Mouse (Mus musculus) forebrain, embryonic 13.5 days (tissue): Measurements from ENCODE around the gene Chka. TPM values are rescaled to one million over a fixed set of nuclear protein-coding genes. Genes with fewer than 3 reads are reported as not detected.

Experiments used
- ATAC-seq: fragments of 200-750 bp; cut with Nextera tagmentation; 2 replicates; pipeline ENCODE4 v1.8.0; 2017
- H3K27ac ChIP-seq: fragments of 300-500 bp; sonication (generic); 2 replicates; pipeline ENCODE4 v1.5.1; 2015; ENCODE audit warnings: inconsistent platforms, mild to moderate bottlenecking, moderate library complexity
- H3K27me3 ChIP-seq: fragments of 300-500 bp; sonication (generic); 2 replicates; pipeline ENCODE4 v1.6.1; 2015; ENCODE audit warnings: mild to moderate bottlenecking, inconsistent platforms
- H3K36me3 ChIP-seq: fragments of 300-500 bp; sonication (generic); 2 replicates; pipeline ENCODE4 v1.6.1; 2015; ENCODE audit warnings: mild to moderate bottlenecking, inconsistent platforms; ENCODE audit not compliant: poor library complexity, severe bottlenecking
- H3K4me1 ChIP-seq: fragments of 300-500 bp; sonication (generic); 2 replicates; pipeline ENCODE4 v1.6.1; 2015; ENCODE audit warnings: inconsistent platforms
- H3K4me2 ChIP-seq: fragments of 300-500 bp; sonication (generic); 2 replicates; pipeline ENCODE4 v1.6.1; 2015; ENCODE audit warnings: inconsistent platforms, mild to moderate bottlenecking, moderate library complexity
- H3K4me3 ChIP-seq: fragments of 300-500 bp; sonication (generic); 2 replicates; pipeline ENCODE4 v1.5.1; 2015; ENCODE audit warnings: mild to moderate bottlenecking, inconsistent platforms
- H3K9ac ChIP-seq: fragments of 300-500 bp; sonication (generic); 2 replicates; pipeline ENCODE4 v1.6.1; 2015; ENCODE audit warnings: mild to moderate bottlenecking, inconsistent platforms
- H3K9me3 ChIP-seq: fragments of 300-500 bp; sonication (generic); replicated peaks from 2 replicates; pipeline ENCODE4 v1.6.1; 2016; ENCODE audit warnings: inconsistent platforms
- WGBS: fragments of 180-500 bp; shearing (Covaris S2); methylation state at CpG from one replicate; pipeline ENCODE4 v1.1.7; 2015; 5-methylcytosine and 5-hydroxymethylcytosine counted together
- polyA plus RNA-seq: library from polyadenylated mRNA; unstranded; fragments of >200 nt; fragmentation: Nextera tagmentation; extraction: Ambion mirVana; gene quantifications from 2 replicates; pipeline ENCODE4 v1.2.1, GENCODE M21; 2015

Gene Chka
- polyA plus RNA-seq, 1 experiment from 2014 or later: 54.8 TPM

DNA sequence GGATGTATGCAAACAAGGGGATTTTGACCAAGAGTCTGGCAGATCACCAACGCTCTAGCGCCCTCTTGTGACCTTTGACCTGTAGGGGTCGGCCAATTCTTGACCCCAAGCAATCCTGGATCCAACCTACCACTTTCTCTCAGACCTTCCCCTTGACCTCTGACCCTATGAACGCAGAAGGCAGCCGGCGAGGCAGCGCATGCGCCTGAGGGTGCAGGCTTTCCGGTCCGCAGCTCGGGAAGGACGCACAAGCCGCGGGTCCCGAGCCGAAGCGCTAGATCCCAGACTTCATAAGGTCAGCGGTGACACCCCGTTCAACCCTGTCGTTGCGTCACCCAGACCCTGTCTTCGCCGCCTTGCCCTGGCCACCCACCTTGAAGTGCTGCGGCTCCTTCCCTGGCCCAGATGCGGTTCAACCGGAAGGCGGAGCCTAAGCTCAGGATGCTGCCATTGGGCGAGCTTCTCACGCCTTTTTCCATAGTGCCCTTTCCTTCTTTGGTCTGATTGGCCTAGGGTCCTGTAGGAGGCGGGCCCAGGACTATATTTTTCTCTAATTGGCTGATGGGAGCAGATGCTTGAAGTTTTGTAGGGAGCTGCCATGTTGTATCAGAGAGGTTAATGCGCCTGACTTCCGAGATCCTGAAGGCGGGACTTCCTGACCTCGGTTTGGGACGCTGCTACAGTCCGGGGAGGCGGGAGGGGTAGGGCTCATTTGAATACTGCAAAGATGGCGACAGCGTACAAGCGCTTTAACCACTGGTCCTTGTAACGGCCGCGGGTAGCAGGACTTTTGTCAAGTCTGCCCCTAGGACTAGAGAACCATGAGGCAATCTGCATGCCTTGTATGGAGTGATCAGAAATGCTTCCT, 61.0 kb downstream of the Chka start, which contains the start of gene Ndufs8:
Gene Ndufs8 (minus strand): TSS at position 438 of the 868 bp plus-strand sequence.
- peak; percentile 99 for ATAC-seq
- Histone ChIP-seq H3K36me3 (peaks cover 37% of the 10 kb centered on the region), H3K27ac (peak within 1 kb of the TSS; percentile 48; the same call in 1 of the 2 replicates), H3K4me3 (peak within 1 kb of the TSS; percentile 59), H3K9ac (peak within 1 kb of the TSS; percentile 68), H3K27me3 (no peaks in the 10 kb centered on the region), H3K4me2 (peak within 1 kb of the TSS; percentile 75), H3K4me1 (peaks cover 19% of the 10 kb centered on the region), H3K9me3 (no peaks in the 10 kb centered on the region)
- WGBS: under 1% methylated on average over 43 of the region's 43 CpGs

DNA sequence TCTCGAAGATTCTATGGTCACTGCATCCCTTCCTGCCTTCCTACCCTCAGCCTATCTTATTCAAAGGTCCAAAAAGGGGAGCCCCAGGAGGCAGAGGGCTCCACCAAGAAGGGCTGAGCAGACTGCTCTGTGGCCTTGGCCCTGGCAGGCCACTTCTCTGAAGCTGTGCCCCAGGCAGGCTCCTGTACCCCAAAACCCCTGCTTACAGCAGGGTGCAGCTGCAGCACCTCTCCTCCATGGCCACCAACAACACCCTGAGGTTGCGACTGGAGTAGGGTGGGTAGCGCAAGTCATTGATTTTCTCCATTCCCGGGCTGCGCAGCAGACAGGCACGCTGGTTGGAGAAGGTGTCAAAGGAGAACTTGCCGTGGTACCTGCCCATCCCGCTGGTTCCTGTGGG, 62.1 kb downstream of the Chka start:
- Histone ChIP-seq H3K4me1 (peaks cover 19% of the 10 kb centered on the region), H3K4me3 (peak overlapping the region; percentile 59), H3K27me3 (no peaks in the 10 kb centered on the region), H3K9ac (peak overlapping the region; percentile 68), H3K27ac (no peak overlapping the region), H3K9me3 (no peaks in the 10 kb centered on the region), H3K4me2 (peak overlapping the region; percentile 75), H3K36me3 (peaks cover 26% of the 10 kb centered on the region)
- no peak for ATAC-seq
- 90% methylated on average over 8 of the region's 8 CpGs for WGBS

DNA sequence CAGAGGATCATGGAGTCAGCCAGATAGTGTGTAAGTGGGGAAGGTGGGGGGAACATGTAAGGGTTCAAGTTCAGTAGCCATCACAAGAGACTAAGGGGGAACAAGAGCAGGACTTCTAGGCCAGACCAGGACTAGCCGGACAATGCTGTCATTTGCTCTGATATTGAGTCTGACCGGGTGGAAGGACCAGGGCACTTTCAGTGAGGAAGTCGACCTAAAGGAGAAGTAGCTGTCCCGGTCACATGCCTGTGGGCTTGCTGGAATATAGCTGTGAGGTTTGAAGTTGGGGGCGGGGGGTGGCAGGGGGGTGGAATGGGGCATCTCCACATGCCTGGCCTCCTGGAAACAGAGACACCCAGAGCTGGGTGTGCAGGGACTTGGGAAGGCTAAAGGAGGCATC, 63.0 kb downstream of the Chka start:
- peaks cover 18% of the 10 kb centered on the region for H3K36me3 ChIP-seq
- H3K27me3 ChIP-seq: no peaks in the 10 kb centered on the region
- no peak overlapping the region for H3K4me2 ChIP-seq
- H3K4me1 ChIP-seq: peaks cover 19% of the 10 kb centered on the region
- no peaks in the 10 kb centered on the region for H3K9me3 ChIP-seq
- H3K4me3 ChIP-seq: no peak overlapping the region
- H3K9ac ChIP-seq: no peak overlapping the region
- WGBS: 95% methylated on average over 5 of the region's 5 CpGs
- no peak for ATAC-seq
- no peak overlapping the region for H3K27ac ChIP-seq

DNA sequence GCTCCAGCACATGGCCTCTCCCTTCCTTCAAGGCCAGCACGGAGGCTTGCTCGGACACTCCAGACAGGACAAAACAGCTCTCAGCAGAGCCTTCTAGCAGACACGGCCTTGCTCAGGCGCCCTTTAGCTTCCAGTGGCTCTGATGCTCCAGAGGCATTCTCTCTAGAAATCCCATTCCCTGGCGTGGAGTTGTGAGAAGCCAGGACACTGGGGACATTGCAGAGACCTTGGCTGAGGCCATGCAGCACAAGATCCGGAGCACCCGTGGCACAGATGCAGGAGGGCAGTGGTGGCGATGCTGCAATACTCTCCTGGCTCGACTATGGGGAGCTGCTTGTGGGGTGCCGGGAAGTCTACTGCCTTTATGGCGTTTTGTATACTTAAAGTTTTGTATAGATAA, 65.2 kb downstream of the Chka start:
- H3K4me1 ChIP-seq: peaks cover 14% of the 10 kb centered on the region
- no peak overlapping the region for H3K4me2 ChIP-seq
- WGBS: 81% methylated on average over 11 of the region's 11 CpGs
- no peak overlapping the region for H3K9ac ChIP-seq
- ATAC-seq: no peak
- no peaks in the 10 kb centered on the region for H3K36me3 ChIP-seq
- no peak overlapping the region for H3K27ac ChIP-seq
- H3K27me3 ChIP-seq: no peaks in the 10 kb centered on the region
- no peaks in the 10 kb centered on the region for H3K9me3 ChIP-seq
- no peak overlapping the region for H3K4me3 ChIP-seq

DNA sequence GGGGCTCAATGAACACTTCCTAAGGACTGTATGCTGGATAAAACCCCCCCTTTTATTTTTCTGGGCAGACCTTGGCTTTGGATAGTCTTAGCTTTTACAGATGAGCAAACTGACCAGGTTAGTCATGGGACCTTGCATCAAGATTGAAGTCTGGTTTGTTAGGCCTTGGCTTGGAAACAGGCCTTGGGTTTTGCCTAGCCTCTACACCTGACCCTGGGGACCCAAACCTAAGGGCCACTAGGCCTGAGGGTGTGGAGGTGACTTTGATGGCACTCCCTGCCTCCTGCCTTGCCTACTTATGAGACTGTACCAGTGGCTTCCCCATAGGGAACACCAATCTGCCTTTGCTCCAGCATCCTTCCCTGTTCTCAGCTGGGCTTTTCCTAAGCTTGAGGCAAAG, 68.4 kb downstream of the Chka start:
- H3K4me1 ChIP-seq: no peaks in the 10 kb centered on the region
- no peaks in the 10 kb centered on the region for H3K9me3 ChIP-seq
- H3K9ac ChIP-seq: no peak overlapping the region
- ATAC-seq: no peak
- H3K4me2 ChIP-seq: no peak overlapping the region
- no peaks in the 10 kb centered on the region for H3K27me3 ChIP-seq
- H3K36me3 ChIP-seq: no peaks in the 10 kb centered on the region
- no peak overlapping the region for H3K27ac ChIP-seq
- H3K4me3 ChIP-seq: no peak overlapping the region

DNA sequence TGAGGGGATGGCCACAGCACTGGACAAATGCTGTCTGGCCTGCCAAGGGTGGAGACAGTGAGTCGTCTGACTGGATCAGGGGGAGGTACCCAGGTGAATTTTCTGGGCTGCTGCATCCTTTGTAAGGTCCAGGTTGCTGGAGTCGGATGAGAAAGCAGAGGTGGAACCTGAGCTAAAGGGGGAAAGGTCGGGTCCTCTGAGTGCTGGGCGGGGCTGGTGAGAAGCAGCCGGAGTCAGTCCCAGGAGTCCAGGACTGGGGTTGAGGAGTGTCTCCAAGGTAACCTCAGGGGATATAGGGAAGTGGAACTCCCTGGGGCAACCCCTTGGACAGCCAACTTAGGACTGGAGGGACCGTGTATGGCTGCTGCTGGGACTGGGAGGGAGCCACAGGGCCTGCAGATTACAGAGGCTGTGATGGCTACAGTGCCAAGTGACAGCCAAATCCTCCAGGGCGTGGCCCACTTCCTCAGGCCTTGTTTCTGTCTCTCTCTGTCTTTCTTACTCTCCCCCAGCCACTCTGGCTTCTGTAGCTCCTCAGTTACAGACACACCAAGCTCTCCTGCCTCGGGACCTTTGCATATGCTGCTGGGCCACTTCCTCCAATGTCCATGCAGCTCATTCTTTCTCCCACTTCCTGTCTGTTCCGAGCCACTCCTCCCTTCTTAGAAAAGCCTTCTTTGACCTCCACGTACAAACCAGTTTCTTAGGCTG, 71.2 kb downstream of the Chka start:
- ATAC-seq: no peak

DNA sequence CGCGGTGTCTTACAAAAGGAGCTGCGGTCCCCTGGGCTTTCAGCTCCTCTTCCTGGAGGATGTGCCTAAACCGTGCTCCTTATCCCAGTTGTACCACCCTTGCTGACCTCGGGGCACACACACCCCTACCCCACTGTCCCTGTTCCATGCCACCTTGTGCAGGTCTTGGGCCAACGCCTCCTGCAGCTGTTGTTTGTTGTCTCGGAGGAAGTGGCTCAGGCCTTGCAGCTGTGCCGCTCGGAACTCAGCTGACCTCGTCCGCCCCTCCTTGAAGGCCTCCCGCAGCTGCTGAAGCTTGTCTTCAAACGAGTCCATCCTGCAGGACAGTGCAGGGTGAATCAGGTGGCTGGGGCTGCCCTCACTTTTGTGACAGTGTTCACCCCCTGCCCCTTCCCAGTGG, 72.0 kb downstream of the Chka start:
- Histone ChIP-seq H3K9me3 (no peaks in the 10 kb centered on the region), H3K27me3 (no peaks in the 10 kb centered on the region), H3K36me3 (no peaks in the 10 kb centered on the region), H3K4me3 (no peak overlapping the region), H3K4me1 (no peaks in the 10 kb centered on the region), H3K4me2 (no peak overlapping the region), H3K9ac (no peak overlapping the region), H3K27ac (no peak overlapping the region)
- ATAC-seq: no peak
- 67% methylated on average over 13 of the region's 13 CpGs for WGBS

More for the DNA sequence above, 71.2 kb downstream of the Chka start:
- no peak overlapping the region for H3K4me3 ChIP-seq
- no peak overlapping the region for H3K27ac ChIP-seq
- H3K9ac ChIP-seq: no peak overlapping the region
- no peaks in the 10 kb centered on the region for H3K27me3 ChIP-seq
- no peaks in the 10 kb centered on the region for H3K4me1 ChIP-seq
- H3K36me3 ChIP-seq: no peaks in the 10 kb centered on the region
- H3K9me3 ChIP-seq: no peaks in the 10 kb centered on the region
- no peak overlapping the region for H3K4me2 ChIP-seq
- 52% methylated on average over 10 of the region's 10 CpGs for WGBS

DNA sequence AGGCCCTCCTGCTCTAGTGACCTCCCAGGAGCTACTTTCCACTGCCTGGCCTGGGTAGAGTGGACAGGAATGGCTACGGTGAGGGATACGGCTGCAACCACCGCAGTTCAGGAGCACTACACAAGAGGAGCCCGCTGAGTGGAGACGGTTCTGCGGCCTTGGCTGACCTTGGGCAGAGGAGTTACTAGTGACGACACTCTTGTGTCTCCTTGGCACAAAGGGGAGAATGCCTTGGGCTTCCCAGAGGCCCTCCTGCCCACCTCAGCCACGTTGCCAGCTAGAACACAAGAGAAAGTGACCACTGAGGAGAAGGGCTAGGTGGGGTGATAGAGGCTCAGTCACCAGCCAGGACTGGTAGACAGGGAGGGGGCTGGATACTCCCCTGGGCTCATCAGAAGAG, 72.6 kb downstream of the Chka start:
- Histone ChIP-seq H3K36me3 (no peaks in the 10 kb centered on the region), H3K27me3 (no peaks in the 10 kb centered on the region), H3K4me3 (no peak overlapping the region), H3K9me3 (no peaks in the 10 kb centered on the region), H3K27ac (no peak overlapping the region), H3K4me1 (peaks cover 4% of the 10 kb centered on the region), H3K4me2 (no peak overlapping the region), H3K9ac (no peak overlapping the region)
- 88% methylated on average over 8 of the region's 8 CpGs for WGBS
- ATAC-seq: no peak

DNA sequence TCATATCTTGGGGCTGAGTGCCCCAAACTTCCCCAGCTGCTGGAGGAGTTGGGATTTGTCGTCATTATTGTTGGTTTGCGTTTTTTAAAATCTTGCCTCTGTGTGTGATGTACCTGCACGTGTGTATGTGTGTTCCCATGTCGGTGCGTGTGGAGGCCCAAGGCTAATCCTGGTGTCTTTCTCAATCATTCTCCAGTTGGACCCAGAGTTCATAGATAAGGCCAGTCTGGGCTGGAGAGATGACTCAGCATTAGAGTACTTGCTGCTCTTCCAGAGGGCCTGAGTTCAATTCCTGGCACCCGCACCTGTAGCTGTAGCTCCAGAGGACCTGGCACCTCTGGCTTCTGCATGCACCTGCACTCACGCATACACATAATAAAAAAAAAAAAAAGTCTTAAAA, 73.3 kb downstream of the Chka start:
- no peak overlapping the region for H3K9ac ChIP-seq
- no peak overlapping the region for H3K27ac ChIP-seq
- ATAC-seq: no peak
- 96% methylated on average over 7 of the region's 7 CpGs for WGBS
- no peak overlapping the region for H3K4me2 ChIP-seq
- peaks cover 11% of the 10 kb centered on the region for H3K4me1 ChIP-seq
- H3K4me3 ChIP-seq: no peak overlapping the region
- H3K27me3 ChIP-seq: no peaks in the 10 kb centered on the region
- no peaks in the 10 kb centered on the region for H3K9me3 ChIP-seq
- no peaks in the 10 kb centered on the region for H3K36me3 ChIP-seq

DNA sequence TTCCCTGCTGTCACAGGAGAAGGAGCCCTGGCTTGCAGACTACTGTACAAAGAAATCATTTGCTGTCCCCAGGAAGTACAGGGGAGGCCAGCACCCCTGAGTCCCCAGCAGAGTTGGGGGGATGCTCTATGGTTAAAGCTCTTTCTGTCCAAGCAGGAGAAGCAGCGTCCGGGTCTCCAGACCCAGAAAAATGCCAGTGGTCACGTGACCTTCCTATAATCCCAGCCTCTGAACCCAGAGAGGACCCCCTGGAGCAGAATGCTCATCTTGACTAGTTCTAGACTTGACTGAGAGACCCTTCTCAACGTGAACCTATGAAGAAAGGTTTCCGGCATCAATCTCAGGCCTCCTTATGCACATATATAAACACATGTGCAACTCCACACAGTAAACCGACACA, 74.3 kb downstream of the Chka start:
- H3K4me3 ChIP-seq: no peak overlapping the region
- peaks cover 19% of the 10 kb centered on the region for H3K4me1 ChIP-seq
- no peaks in the 10 kb centered on the region for H3K27me3 ChIP-seq
- H3K9ac ChIP-seq: no peak overlapping the region
- H3K4me2 ChIP-seq: no peak overlapping the region
- H3K27ac ChIP-seq: no peak overlapping the region
- no peaks in the 10 kb centered on the region for H3K36me3 ChIP-seq
- ATAC-seq: no peak
- whole genome bisulfite sequencing: 85% methylated on average over 6 of the region's 6 CpGs
- no peaks in the 10 kb centered on the region for H3K9me3 ChIP-seq

DNA sequence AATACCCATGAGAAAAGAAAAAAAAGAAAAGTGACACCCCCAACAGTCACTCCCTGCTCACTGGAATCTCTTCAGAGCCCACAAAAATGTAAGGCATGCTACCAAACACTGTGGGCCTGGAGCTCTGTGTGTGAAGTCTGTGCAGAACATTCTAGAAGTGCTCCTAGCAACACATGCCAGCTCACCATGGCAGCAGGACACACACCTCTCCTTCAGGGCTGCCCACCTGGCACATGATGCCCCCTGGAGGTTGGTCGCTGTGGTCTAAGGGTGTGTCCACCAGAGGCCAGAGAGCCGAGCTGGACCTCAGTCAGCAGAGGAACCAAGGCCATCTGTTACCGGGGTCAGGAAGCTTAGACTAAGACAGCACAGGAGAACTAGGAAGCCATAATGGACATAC, 74.7 kb downstream of the Chka start:
- H3K27me3 ChIP-seq: no peaks in the 10 kb centered on the region
- H3K4me2 ChIP-seq: no peak overlapping the region
- no peak overlapping the region for H3K9ac ChIP-seq
- no peak overlapping the region for H3K27ac ChIP-seq
- peaks cover 20% of the 10 kb centered on the region for H3K4me1 ChIP-seq
- no peaks in the 10 kb centered on the region for H3K9me3 ChIP-seq
- WGBS: 66% methylated on average over 3 of the region's 3 CpGs
- no peak for ATAC-seq
- H3K4me3 ChIP-seq: no peak overlapping the region
- H3K36me3 ChIP-seq: no peaks in the 10 kb centered on the region

DNA sequence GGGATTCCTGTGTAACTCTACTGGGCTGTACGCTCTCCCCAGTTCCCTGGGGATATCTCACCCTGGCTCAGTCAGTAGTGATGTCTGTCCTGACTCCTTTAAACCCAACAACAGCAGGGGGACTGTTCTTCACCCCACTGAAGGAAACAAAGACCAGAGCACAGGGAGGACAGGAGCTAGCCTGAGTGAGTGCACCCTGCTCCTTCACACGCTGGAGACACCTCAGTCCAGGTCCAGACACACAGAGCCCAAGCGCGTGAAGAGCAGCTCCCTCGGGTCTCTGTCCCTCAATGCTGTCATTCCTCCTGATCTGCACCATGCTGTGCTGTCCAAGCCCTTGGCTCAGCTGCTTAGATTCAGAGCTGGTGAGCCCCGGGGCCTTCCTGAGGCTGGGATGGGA, 75.1 kb downstream of the Chka start:
- H3K9ac ChIP-seq: no peak overlapping the region
- no peak overlapping the region for H3K27ac ChIP-seq
- H3K27me3 ChIP-seq: no peaks in the 10 kb centered on the region
- WGBS: 69% methylated on average over 6 of the region's 6 CpGs
- H3K4me3 ChIP-seq: no peak overlapping the region
- peaks cover 20% of the 10 kb centered on the region for H3K4me1 ChIP-seq
- no peaks in the 10 kb centered on the region for H3K36me3 ChIP-seq
- no peaks in the 10 kb centered on the region for H3K9me3 ChIP-seq
- ATAC-seq: no peak
- H3K4me2 ChIP-seq: no peak overlapping the region
